Mouse (Mus musculus): ENCODE data around the gene Nav1.
"Not testable (repeated sequence)": the region's sequence is repeated elsewhere in the genome, so short reads cannot be mapped to it uniquely, and the experiment has no call there.

Gene Nav1

GRCm38 (mm10) chr1:135488879-135489278, 118.2 kb downstream of the Nav1 start:
- DNase-seq (ENCODE audit: low spot score in 2 of 2), result no peak

- DNase-seq (ENCODE audit: low spot score in 2 of 2), result no peak
Observed at GRCm38 (mm10) chr1:135485179-135485578, 121.9 kb downstream of the Nav1 start.

- DNase-seq (ENCODE audit: low spot score in 2 of 2), result not testable (repeated sequence)
Observed at GRCm38 (mm10) chr1:135484503-135485051, 122.5 kb downstream of the Nav1 start.

- no peak for DNase-seq (ENCODE audit: low spot score in 2 of 2)
Observed at GRCm38 (mm10) chr1:135483971-135484370, 123.1 kb downstream of the Nav1 start.

- no peak for DNase-seq (ENCODE audit: low spot score in 2 of 2)
Observed at GRCm38 (mm10) chr1:135482666-135483065, 124.4 kb downstream of the Nav1 start.

GRCm38 (mm10) chr1:135481656-135482055, 125.4 kb downstream of the Nav1 start:
- no peak for DNase-seq (ENCODE audit: low spot score in 2 of 2)

- DNase-seq (ENCODE audit: low spot score in 2 of 2), result no peak
Observed at GRCm38 (mm10) chr1:135480815-135481214, 126.3 kb downstream of the Nav1 start.

- DNase-seq (ENCODE audit: low spot score in 2 of 2), result no peak
Observed at GRCm38 (mm10) chr1:135475571-135475895, 131.6 kb downstream of the Nav1 start.

- DNase-seq (ENCODE audit: low spot score in 2 of 2), result no peak
Observed at GRCm38 (mm10) chr1:135474861-135475570, 132.1 kb downstream of the Nav1 start.

GRCm38 (mm10) chr1:135472536-135472935, 134.6 kb downstream of the Nav1 start:
- DNase-seq (ENCODE audit: low spot score in 2 of 2), result no peak

GRCm38 (mm10) chr1:135471742-135472141, 135.4 kb downstream of the Nav1 start:
- DNase-seq (ENCODE audit: low spot score in 2 of 2), result no peak

- DNase-seq (ENCODE audit: low spot score in 2 of 2), result no peak
Observed at GRCm38 (mm10) chr1:135470546-135470945, 136.5 kb downstream of the Nav1 start.

- DNase-seq (ENCODE audit: low spot score in 2 of 2), result no peak
Observed at GRCm38 (mm10) chr1:135467462-135467861, 139.6 kb downstream of the Nav1 start.

- no peak for DNase-seq (ENCODE audit: low spot score in 2 of 2)
Observed at GRCm38 (mm10) chr1:135466935-135467334, 140.2 kb downstream of the Nav1 start.

GRCm38 (mm10) chr1:135465734-135466133, 141.4 kb downstream of the Nav1 start:
- DNase-seq (ENCODE audit: low spot score in 2 of 2), result no peak

- no peak for DNase-seq (ENCODE audit: low spot score in 2 of 2)
Observed at GRCm38 (mm10) chr1:135462736-135463135, 144.4 kb downstream of the Nav1 start.

- DNase-seq (ENCODE audit: low spot score in 2 of 2), result no peak
Observed at GRCm38 (mm10) chr1:135462304-135462703, 144.8 kb downstream of the Nav1 start.

- DNase-seq (ENCODE audit: low spot score in 2 of 2), result peak in 1 of 2 experiments; percentile 8
Observed at GRCm38 (mm10) chr1:135461097-135461730, 145.9 kb downstream of the Nav1 start.

GRCm38 (mm10) chr1:135460521-135460920, 146.6 kb downstream of the Nav1 start:
- no peak for DNase-seq (ENCODE audit: low spot score in 2 of 2)

GRCm38 (mm10) chr1:135457860-135458259, 149.2 kb downstream of the Nav1 start:
- DNase-seq (ENCODE audit: low spot score in 2 of 2), result no peak

GRCm38 (mm10) chr1:135452259-135452658, 154.8 kb downstream of the Nav1 start:
- DNase-seq (ENCODE audit: low spot score in 2 of 2), result peak in 1 of 2 experiments; percentile 20

GRCm38 (mm10) chr1:135451419-135451818, 155.7 kb downstream of the Nav1 start:
- DNase-seq (ENCODE audit: low spot score in 2 of 2), result no peak

- no peak for DNase-seq (ENCODE audit: low spot score in 2 of 2)
Observed at GRCm38 (mm10) chr1:135449876-135450275, 157.2 kb downstream of the Nav1 start.
